Mouse (Mus musculus): ENCODE measurements around the gene S1pr2. TPM values are rescaled to one million over a fixed set of nuclear protein-coding genes. Genes with fewer than 3 reads are reported as not detected.
"Not testable (repeated sequence)": the region's sequence is repeated elsewhere in the genome, so short reads cannot be mapped to it uniquely, and the experiment has no call there.

The S1pr2 gene
- polyA plus RNA-seq, 1 experiment from 2014 or later, result 4.7 TPM

DNA sequence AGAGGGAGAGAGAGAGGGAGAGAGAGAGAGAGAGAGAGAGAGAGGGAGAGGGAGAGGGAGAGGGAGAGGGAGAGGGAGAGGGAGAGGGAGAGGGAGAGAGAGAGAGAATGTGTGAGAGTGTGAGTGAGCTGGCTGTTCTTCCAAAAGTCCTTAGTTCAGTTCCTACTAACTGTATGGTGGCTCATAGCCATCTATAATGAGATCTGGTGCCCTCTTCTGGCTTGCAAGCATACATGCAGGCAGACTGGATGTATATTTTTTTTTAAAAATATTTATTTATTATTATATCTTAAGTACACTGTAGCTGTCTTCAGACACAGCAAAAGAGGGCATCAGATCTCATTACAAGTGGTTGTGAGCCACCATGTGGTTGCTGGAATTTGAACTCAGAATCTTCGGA is 21.8 kb upstream of the S1pr2 start:
- not testable (repeated sequence) for H3K9me3 ChIP-seq (replicated peaks); H3K4me2 ChIP-seq; ATAC-seq (ENCODE audit: low read depth); H3K4me3 ChIP-seq (replicated peaks); H3K36me3 ChIP-seq; H3K27me3 ChIP-seq; DNase-seq; H3K9ac ChIP-seq; H3K27ac ChIP-seq
- peaks cover 37% of the 10 kb centered on the region for H3K4me1 ChIP-seq (replicated peaks)
- 74% methylated on average over 1 of the region's 1 CpGs for WGBS (ENCODE audit: insufficient replicate concordance)

DNA sequence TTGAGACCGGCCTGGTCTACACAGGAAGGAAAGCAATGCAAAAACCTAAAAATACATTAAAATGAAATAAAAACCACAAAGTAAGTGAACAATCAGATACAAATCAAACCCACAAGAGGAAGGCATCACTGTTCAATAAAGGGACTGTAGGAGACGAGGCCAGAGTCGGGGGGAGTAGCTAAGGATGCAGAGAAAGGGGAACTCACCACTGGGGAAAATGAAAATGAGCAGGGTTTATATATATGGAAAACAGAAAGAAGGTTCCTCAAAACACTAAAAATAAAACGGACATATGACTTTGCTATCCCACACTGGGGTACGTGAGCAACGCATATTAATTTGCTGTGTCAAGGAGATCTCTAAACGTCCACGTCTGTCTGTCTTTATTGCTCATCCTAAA is 20.5 kb upstream of the S1pr2 start:
- Histone ChIP-seq H3K9ac (no peak overlapping the region), H3K27ac (no peak overlapping the region), H3K27me3 (no peaks in the 10 kb centered on the region), H3K4me2 (no peak overlapping the region), H3K9me3 (replicated peaks) (no peaks in the 10 kb centered on the region), H3K4me3 (replicated peaks) (no peak overlapping the region), H3K36me3 (no peaks in the 10 kb centered on the region), H3K4me1 (replicated peaks) (peaks cover 37% of the 10 kb centered on the region)
- 73% methylated on average over 8 of the region's 8 CpGs for WGBS (ENCODE audit: insufficient replicate concordance)
- DNase-seq, result no peak
- ATAC-seq (ENCODE audit: low read depth), result no peak

- ATAC-seq (ENCODE audit: low read depth) (no peak), DNase-seq (no peak)
- H3K4me1 ChIP-seq (replicated peaks), result peaks cover 31% of the 10 kb centered on the region
- H3K9ac ChIP-seq, result no peak overlapping the region
- H3K9me3 ChIP-seq (replicated peaks), result no peaks in the 10 kb centered on the region
- 80% methylated on average over 3 of the region's 3 CpGs for WGBS (ENCODE audit: insufficient replicate concordance)
- no peaks in the 10 kb centered on the region for H3K36me3 ChIP-seq
- peaks cover 3% of the 10 kb centered on the region; the same call in 1 of the 2 replicates for H3K27me3 ChIP-seq
- H3K4me3 ChIP-seq (replicated peaks), result no peak overlapping the region
- no peak overlapping the region for H3K27ac ChIP-seq
- H3K4me2 ChIP-seq, result no peak overlapping the region
Measured at GRCm38 (mm10) chr9:20995069-20995468, 18.5 kb upstream of the S1pr2 start.

GRCm38 (mm10) chr9:20993165-20993898 is 16.8 kb upstream of the S1pr2 start:
- no peak overlapping the region for H3K27ac ChIP-seq
- no peak for DNase-seq
- peaks cover 31% of the 10 kb centered on the region for H3K4me1 ChIP-seq (replicated peaks)
- H3K36me3 ChIP-seq, result no peaks in the 10 kb centered on the region
- H3K4me3 ChIP-seq (replicated peaks), result no peak overlapping the region
- 61% methylated on average over 5 of the region's 5 CpGs for WGBS (ENCODE audit: insufficient replicate concordance)
- peak overlapping the region; percentile 13; the same call in 1 of the 2 replicates for H3K9ac ChIP-seq
- H3K9me3 ChIP-seq (replicated peaks), result no peaks in the 10 kb centered on the region
- H3K4me2 ChIP-seq, result no peak overlapping the region
- peaks cover 3% of the 10 kb centered on the region; the same call in 1 of the 2 replicates for H3K27me3 ChIP-seq
- ATAC-seq (ENCODE audit: low read depth), result no peak

GRCm38 (mm10) chr9:20991587-20991986 is 15.0 kb upstream of the S1pr2 start:
- Histone ChIP-seq H3K9me3 (replicated peaks) (no peaks in the 10 kb centered on the region), H3K27me3 (peaks cover 3% of the 10 kb centered on the region; the same call in 1 of the 2 replicates), H3K4me2 (no peak overlapping the region), H3K4me3 (replicated peaks) (no peak overlapping the region), H3K36me3 (no peaks in the 10 kb centered on the region), H3K4me1 (replicated peaks) (peaks cover 18% of the 10 kb centered on the region), H3K27ac (no peak overlapping the region), H3K9ac (no peak overlapping the region)
- DNase-seq (no peak), ATAC-seq (ENCODE audit: low read depth) (no peak)
- WGBS (ENCODE audit: insufficient replicate concordance), result 64% methylated on average over 4 of the region's 4 CpGs

DNA sequence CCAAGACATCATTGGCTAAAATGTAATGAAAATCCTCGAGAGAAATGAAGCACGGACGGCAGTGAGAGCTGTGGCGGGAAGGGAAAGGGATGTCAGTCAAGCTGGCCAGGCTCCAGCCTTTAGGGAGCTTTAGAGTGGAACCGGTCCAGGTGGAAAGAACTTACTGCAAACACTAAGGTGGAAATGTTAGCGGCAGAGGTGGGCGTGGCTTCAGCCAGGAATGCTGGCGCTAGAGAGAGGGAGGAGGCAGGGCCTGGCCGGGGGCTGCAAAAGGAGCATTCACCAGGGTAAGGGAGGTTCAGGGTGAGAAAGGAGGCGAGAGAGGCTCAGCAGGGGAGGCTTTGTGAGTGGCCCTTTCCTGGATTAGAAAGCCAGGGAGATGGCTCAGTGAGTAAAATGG is 14.3 kb upstream of the S1pr2 start:
- H3K27ac ChIP-seq, result no peak overlapping the region
- ATAC-seq (ENCODE audit: low read depth) (no peak), DNase-seq (no peak)
- H3K27me3 ChIP-seq, result peaks cover 3% of the 10 kb centered on the region; the same call in 1 of the 2 replicates
- whole genome bisulfite sequencing (ENCODE audit: insufficient replicate concordance), result 25% methylated on average over 10 of the region's 10 CpGs
- H3K36me3 ChIP-seq, result no peaks in the 10 kb centered on the region
- peaks cover 17% of the 10 kb centered on the region for H3K4me1 ChIP-seq (replicated peaks)
- no peaks in the 10 kb centered on the region for H3K9me3 ChIP-seq (replicated peaks)
- H3K4me3 ChIP-seq (replicated peaks), result no peak overlapping the region
- peak overlapping the region; percentile 32; the same call in 1 of the 2 replicates for H3K4me2 ChIP-seq
- H3K9ac ChIP-seq, result 0 out of 2 replicates have a peak overlapping the region, but pooled peaks have one; percentile 1

- Histone ChIP-seq H3K9ac (no peak overlapping the region), H3K27ac (no peak overlapping the region), H3K9me3 (replicated peaks) (no peaks in the 10 kb centered on the region), H3K36me3 (no peaks in the 10 kb centered on the region), H3K27me3 (peaks cover 3% of the 10 kb centered on the region; the same call in 1 of the 2 replicates), H3K4me1 (replicated peaks) (peaks cover 13% of the 10 kb centered on the region), H3K4me3 (replicated peaks) (no peak overlapping the region), H3K4me2 (no peak overlapping the region)
- 20% methylated on average over 7 of the region's 7 CpGs for WGBS (ENCODE audit: insufficient replicate concordance)
- ATAC-seq (ENCODE audit: low read depth) (no peak), DNase-seq (no peak)
Measured at GRCm38 (mm10) chr9:20987953-20988352, 11.4 kb upstream of the S1pr2 start.

DNA sequence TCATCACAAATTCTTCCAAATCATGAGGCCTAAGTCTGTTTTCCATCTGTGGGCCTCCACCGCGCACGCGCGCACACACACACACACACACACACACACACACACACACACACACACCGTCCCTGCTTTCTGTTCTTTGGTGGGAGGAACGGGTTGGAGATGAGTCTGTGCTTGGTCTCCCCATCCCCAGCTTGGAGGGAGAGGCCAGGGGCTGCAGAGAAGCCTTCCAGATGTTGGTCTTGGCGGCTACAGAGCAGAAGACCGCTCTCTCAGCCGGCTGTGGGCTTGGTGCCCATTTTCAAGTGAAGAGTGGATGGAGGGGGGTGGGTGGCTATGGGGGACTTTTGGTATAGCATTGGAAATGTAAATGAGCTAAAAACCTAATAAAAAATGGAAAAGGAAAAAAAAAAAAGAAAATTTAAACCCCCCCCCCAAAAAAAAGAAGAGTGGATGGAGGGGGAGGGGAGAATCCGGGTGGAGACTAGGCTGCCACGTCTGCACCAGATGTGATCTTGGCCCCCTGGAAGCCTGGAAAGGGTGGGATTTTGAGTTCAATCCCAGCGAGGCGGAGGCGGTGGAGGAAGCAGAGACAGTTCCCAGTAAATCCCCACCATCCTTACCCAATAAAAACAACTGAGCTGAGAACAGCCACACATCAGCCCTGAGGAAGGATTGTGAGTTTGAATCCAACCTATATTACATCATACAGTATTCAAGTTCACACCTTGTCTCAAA is 10.5 kb upstream of the S1pr2 start:
- Histone ChIP-seq H3K4me3 (replicated peaks) (no peak overlapping the region), H3K27me3 (peaks cover 3% of the 10 kb centered on the region; the same call in 1 of the 2 replicates), H3K27ac (no peak overlapping the region), H3K9ac (no peak overlapping the region), H3K4me2 (no peak overlapping the region), H3K36me3 (no peaks in the 10 kb centered on the region), H3K9me3 (replicated peaks) (no peaks in the 10 kb centered on the region), H3K4me1 (replicated peaks) (peaks cover 12% of the 10 kb centered on the region)
- DNase-seq (no peak), ATAC-seq (ENCODE audit: low read depth) (no peak)
- 68% methylated on average over 15 of the region's 15 CpGs for WGBS (ENCODE audit: insufficient replicate concordance)

DNA sequence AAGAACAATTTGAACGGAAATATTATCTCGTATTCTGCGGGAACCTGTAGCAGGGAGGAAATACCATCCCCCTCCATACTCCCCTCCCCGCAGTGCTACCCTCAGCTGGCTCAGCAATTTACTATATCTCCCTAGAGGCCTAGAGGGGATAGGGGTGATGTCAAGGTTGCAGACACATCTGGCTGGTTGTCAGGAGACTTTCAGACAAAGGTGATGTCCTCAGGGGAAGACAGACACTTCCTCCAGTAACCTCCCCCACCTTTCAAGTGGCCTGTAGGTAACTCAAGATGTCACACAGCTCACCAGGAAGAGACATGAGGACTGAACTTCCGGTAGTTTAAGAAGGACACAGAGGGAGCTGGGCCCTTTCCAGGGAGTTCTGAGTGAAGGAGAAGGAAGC is 6.6 kb upstream of the S1pr2 start:
- no peak for ATAC-seq (ENCODE audit: low read depth)
- H3K27me3 ChIP-seq, result no peaks in the 10 kb centered on the region
- no peak overlapping the region for H3K27ac ChIP-seq
- WGBS (ENCODE audit: insufficient replicate concordance), result 31% methylated on average over 5 of the region's 5 CpGs
- H3K36me3 ChIP-seq, result no peaks in the 10 kb centered on the region
- no peak for DNase-seq
- no peaks in the 10 kb centered on the region for H3K9me3 ChIP-seq (replicated peaks)
- peaks cover 17% of the 10 kb centered on the region for H3K4me1 ChIP-seq (replicated peaks)
- no peak overlapping the region for H3K9ac ChIP-seq
- H3K4me2 ChIP-seq, result no peak overlapping the region
- no peak overlapping the region for H3K4me3 ChIP-seq (replicated peaks)

GRCm38 (mm10) chr9:20982171-20982570 is 5.6 kb upstream of the S1pr2 start:
- no peaks in the 10 kb centered on the region for H3K27me3 ChIP-seq
- no peak overlapping the region for H3K27ac ChIP-seq
- peaks cover 22% of the 10 kb centered on the region for H3K4me1 ChIP-seq (replicated peaks)
- H3K4me2 ChIP-seq, result no peak overlapping the region
- WGBS (ENCODE audit: insufficient replicate concordance), result 57% methylated on average over 3 of the region's 3 CpGs
- no peaks in the 10 kb centered on the region for H3K36me3 ChIP-seq
- DNase-seq (no peak), ATAC-seq (ENCODE audit: low read depth) (no peak)
- H3K9me3 ChIP-seq (replicated peaks), result no peaks in the 10 kb centered on the region
- H3K4me3 ChIP-seq (replicated peaks), result no peak overlapping the region
- H3K9ac ChIP-seq, result no peak overlapping the region

GRCm38 (mm10) chr9:20979769-20980168 is 3.2 kb upstream of the S1pr2 start:
- Histone ChIP-seq H3K4me2 (no peak overlapping the region), H3K9ac (no peak overlapping the region), H3K4me1 (replicated peaks) (peaks cover 46% of the 10 kb centered on the region), H3K4me3 (replicated peaks) (no peak overlapping the region), H3K27ac (no peak overlapping the region), H3K27me3 (peaks cover 10% of the 10 kb centered on the region; the same call in 1 of the 2 replicates), H3K36me3 (no peaks in the 10 kb centered on the region), H3K9me3 (replicated peaks) (no peaks in the 10 kb centered on the region)
- WGBS (ENCODE audit: insufficient replicate concordance), result 74% methylated on average over 7 of the region's 7 CpGs
- ATAC-seq (ENCODE audit: low read depth), result no peak
- DNase-seq, result no peak
